In the genomic region with DNA sequence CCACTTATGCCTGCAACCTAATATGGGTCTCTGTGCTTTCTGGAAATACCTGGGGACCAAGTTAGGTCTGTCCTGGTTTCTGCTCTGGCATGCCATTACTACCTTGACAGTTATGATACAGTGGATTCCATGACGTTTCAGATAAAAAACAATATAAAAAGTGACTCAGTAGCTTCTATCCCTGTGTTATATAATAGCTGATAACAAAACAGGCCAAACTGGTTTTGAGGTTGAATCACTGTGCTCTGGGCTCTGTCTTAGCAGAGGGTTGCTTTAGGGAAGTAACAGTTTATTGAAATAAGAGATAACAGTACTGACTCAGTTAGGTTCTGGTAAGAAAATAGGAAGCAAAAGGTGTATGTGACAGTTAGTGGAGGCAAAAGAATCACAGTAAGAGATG, we compare ENCODE assay signal across 21 mouse cellular contexts. TPM values are rescaled to one million over a fixed set of nuclear protein-coding genes. Genes with fewer than 3 reads are reported as not detected.
DNase-seq lines count a peak whose midpoint lies in the region; ATAC-seq and TF ChIP-seq lines count a peak whose summit lies in the region.
"Had no signal": no experiment of that assay in that cellular context is flagged by ENCODE, and none has a peak within 500 bp of the region (broad histone marks: within the 10 kb centered on the region; RNA-seq: fewer than 3 reads in every experiment).

No protein-coding gene starts in this region.

- peak; percentile 57 for ATAC-seq in G1E (ENCODE audit: extremely low read depth, insufficient number of reproducible peaks, low FRiP score, poor library complexity, severe bottlenecking)
- ATAC-seq in hematopoietic stem cell, adult 5-6 weeks (replicated peaks in 1 of 2; ENCODE audit: insufficient read depth in 1 of 2, low FRiP score in 2 of 2, low TSS enrichment in 1 of 2, low read depth in 1 of 2, poor library complexity in 2 of 2, severe bottlenecking in 2 of 2) = peak; percentile 39 to 43; a peak in 2 of 4 replicates
- ATAC-seq in megakaryocyte progenitor cell, adult 5-6 weeks (replicated peaks; ENCODE audit: poor library complexity) = peak; percentile 64
- ATAC-seq: lung, postnatal 0 days; midbrain, embryonic 13.5 days had no signal

- no peaks in the 10 kb centered on the region for H3K36me3 ChIP-seq in G1E (replicated peaks)
- H3K36me3 ChIP-seq: embryonic facial prominence, embryonic 13.5 days; heart, embryonic 15.5 days; hindbrain, embryonic 15.5 days; kidney, embryonic 15.5 days; midbrain, embryonic 13.5 days had no signal

- DNase-seq in 3T3-L1 (ENCODE audit: low read depth, low spot score) (peak; percentile 34), G1E (ENCODE audit: low spot score) (no peak)
- no peak for DNase-seq in thymus, adult 18-20 months
- no peak for DNase-seq in layer of hippocampus, adult 9-11 months
- DNase-seq in c-Kit-positive CD71-positive TER-119-positive erythroid progenitor cells, embryonic 14.5 days (ENCODE audit: low spot score) = no peak
- DNase-seq in left cerebral cortex, postnatal 14 days (ENCODE audit: low spot score in 2 of 2) = no peak
- DNase-seq: cerebellum, adult 9-11 months; heart, postnatal 36 days; kidney, adult 11 months; kidney, postnatal 4 days; right cerebral cortex, postnatal 25 days had no signal

- H3K27me3 ChIP-seq in G1E (ENCODE audit: insufficient read depth, low read length) = no peaks in the 10 kb centered on the region
- H3K27me3 ChIP-seq: embryonic facial prominence, embryonic 13.5 days; heart, embryonic 15.5 days; hindbrain, embryonic 15.5 days; kidney, embryonic 15.5 days; megakaryocyte, embryonic 14.5 days; midbrain, embryonic 13.5 days had no signal

- intact Hi-C loops in left cerebral cortex, postnatal 14 days (cut with DNase I) = no loop called here

- no peak overlapping the region for H3K4me3 ChIP-seq in G1E (ENCODE audit: low read depth, low read length)
- H3K4me3 ChIP-seq: embryonic facial prominence, embryonic 13.5 days; heart, embryonic 15.5 days; hindbrain, embryonic 15.5 days; kidney, embryonic 15.5 days; megakaryocyte, embryonic 14.5 days; midbrain, embryonic 13.5 days had no signal

- no peaks in the 10 kb centered on the region for H3K4me1 ChIP-seq in G1E (ENCODE audit: insufficient read depth, low read depth, low read length)
- H3K4me1 ChIP-seq: hindbrain, embryonic 15.5 days; megakaryocyte, embryonic 14.5 days; midbrain, embryonic 13.5 days had no signal

- no peak for TF ChIP-seq CTCF in G1E (IDR thresholded peaks at IDR 0.05; ENCODE audit: low read depth, low read length)

- H3K9me3 ChIP-seq in G1E (replicated peaks) = no peaks in the 10 kb centered on the region
- H3K9me3 ChIP-seq: embryonic facial prominence, embryonic 13.5 days; heart, embryonic 15.5 days; hindbrain, embryonic 15.5 days; kidney, embryonic 15.5 days; megakaryocyte, embryonic 14.5 days; midbrain, embryonic 13.5 days had no signal

RNA-seq across cellular contexts. Expression of a gene that starts 25.4 kb away (rescaled TPM):
- total RNA-seq in G1E (2014; fragmentation: Nextera tagmentation) (not detected in 2 replicates), G1E (2017) (0.06 TPM in 1 of 2 replicates, not detected in the other)
- not detected in 2 replicates for polyA plus RNA-seq in G1E (2012)
- total RNA-seq in hematopoietic stem cell, adult 5-6 weeks (2017) = 0.25 and 0.40 TPM in 2 replicates
- total RNA-seq in megakaryocyte progenitor cell, adult 5-6 weeks (2015) = not detected in 2 replicates
- 0.10 TPM in 1 of 2 replicates, not detected in the other for total RNA-seq in megakaryocyte progenitor cell, adult 5-6 weeks (2017)
- total RNA-seq in left cerebral cortex, postnatal 14 days (2021) = under 1 TPM; 0.57 to 0.61 TPM
- total RNA-seq: monocyte, adult 5-6 weeks had no signal
